Mouse (Mus musculus) cerebellum, adult 8-10 months (tissue): ENCODE results near the gene Bhlhe41.
A peak's percentile ranks its signal among the peaks of the same experiment; 100 is the strongest.

ENCODE experiments used
- DNase-seq: peaks from one replicate; pipeline ENCODE4 v3.0.0; 2022

The Bhlhe41 gene

GRCm38 (mm10) chr6:145835359-145835758 is 30.0 kb downstream of the Bhlhe41 start:
- no peak for DNase-seq

GRCm38 (mm10) chr6:145832927-145833326 is 32.4 kb downstream of the Bhlhe41 start:
- DNase-seq = no peak

GRCm38 (mm10) chr6:145830617-145831016 is 34.7 kb downstream of the Bhlhe41 start:
- DNase-seq = no peak

GRCm38 (mm10) chr6:145830117-145830516 is 35.2 kb downstream of the Bhlhe41 start:
- peak; percentile 76 for DNase-seq

GRCm38 (mm10) chr6:145829062-145829835 is 36.1 kb downstream of the Bhlhe41 start:
- no peak for DNase-seq

GRCm38 (mm10) chr6:145826305-145826704 is 39.1 kb downstream of the Bhlhe41 start:
- DNase-seq = no peak

- peak; percentile 36 for DNase-seq
Observed at GRCm38 (mm10) chr6:145823588-145824234, 41.6 kb downstream of the Bhlhe41 start.

GRCm38 (mm10) chr6:145823103-145823502 is 42.3 kb downstream of the Bhlhe41 start:
- no peak for DNase-seq

- DNase-seq = no peak
Observed at GRCm38 (mm10) chr6:145822218-145822617, 43.1 kb downstream of the Bhlhe41 start.

GRCm38 (mm10) chr6:145819151-145819550 is 46.2 kb downstream of the Bhlhe41 start:
- no peak for DNase-seq

- DNase-seq = no peak
Observed at GRCm38 (mm10) chr6:145815200-145815599, 50.2 kb downstream of the Bhlhe41 start.

- DNase-seq = no peak
Observed at GRCm38 (mm10) chr6:145811174-145811573, 54.2 kb downstream of the Bhlhe41 start.

- DNase-seq = no peak
Observed at GRCm38 (mm10) chr6:145810015-145810414, 55.3 kb downstream of the Bhlhe41 start.

- DNase-seq = no peak
Observed at GRCm38 (mm10) chr6:145809566-145809965, 55.8 kb downstream of the Bhlhe41 start.
